Mouse (Mus musculus) heart, adult 2 months (tissue): Measurements from ENCODE around the gene Tsc22d4.

ENCODE experiments used
- CTCF ChIP-seq: fragments of 200-600 bp; IDR thresholded peaks from 2 replicates; pipeline ENCODE4 v1.8.1; 2022; ENCODE audit warnings: antibody characterized with exemption, mild to moderate bottlenecking, moderate library complexity
- EP300 ChIP-seq: fragments of 200-500 bp; IDR thresholded peaks from 2 replicates; pipeline ENCODE4 v1.6.1; 2011; ENCODE audit warnings: low read depth, low read length, control low read depth; ENCODE audit not compliant: insufficient read depth

DNA sequence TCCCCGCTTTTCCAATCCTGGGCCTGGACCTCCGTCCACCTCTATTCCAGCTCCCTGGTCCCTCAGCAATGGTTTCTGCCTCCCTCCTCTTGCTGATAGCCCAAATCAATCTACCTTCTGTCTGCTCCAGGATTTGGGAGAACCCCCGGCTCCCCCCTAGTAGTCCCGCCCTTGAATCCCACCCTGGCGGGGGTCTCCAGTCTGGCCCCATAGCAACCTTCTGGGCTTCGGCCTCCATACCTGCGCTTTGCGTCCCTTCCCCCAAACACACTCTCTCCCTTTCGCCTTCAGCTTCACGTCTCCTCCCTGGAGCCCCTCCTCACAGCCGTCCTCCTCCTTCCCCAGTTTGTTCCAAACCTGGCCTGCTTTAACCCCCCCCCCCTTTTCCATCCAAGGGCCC lies 5.0 kb upstream of the Tsc22d4 start:
- TF ChIP-seq CTCF: no peak
- no peak for TF ChIP-seq EP300
